Mouse (Mus musculus) kidney, postnatal 14 days (tissue): ENCODE data around the gene Nipal4.

ENCODE experiments used
- DNase-seq: peaks from one replicate; pipeline ENCODE4 v3.0.0; 2022; ENCODE audit warnings: mixed read lengths

Nipal4 gene

DNA sequence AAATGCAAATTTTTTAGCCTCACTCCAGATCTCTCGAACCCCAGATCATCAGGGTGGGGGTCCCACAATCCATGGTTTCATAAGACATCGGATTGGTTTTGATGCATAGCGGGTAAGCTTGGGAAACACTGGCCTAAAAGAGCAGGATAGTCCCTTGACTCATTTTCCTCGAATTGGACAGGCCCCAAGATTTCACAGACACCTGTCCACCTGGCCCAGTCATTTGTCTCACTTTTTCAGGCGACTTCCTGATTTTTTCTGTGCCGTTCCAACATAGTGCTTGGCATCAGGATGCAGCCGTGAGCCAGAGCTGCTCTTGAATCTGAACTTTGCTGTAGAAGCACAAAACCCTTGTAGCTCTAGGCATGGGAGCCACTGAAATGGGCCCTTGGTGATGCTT, 52.1 kb downstream of the Nipal4 start:
- no peak for DNase-seq

DNA sequence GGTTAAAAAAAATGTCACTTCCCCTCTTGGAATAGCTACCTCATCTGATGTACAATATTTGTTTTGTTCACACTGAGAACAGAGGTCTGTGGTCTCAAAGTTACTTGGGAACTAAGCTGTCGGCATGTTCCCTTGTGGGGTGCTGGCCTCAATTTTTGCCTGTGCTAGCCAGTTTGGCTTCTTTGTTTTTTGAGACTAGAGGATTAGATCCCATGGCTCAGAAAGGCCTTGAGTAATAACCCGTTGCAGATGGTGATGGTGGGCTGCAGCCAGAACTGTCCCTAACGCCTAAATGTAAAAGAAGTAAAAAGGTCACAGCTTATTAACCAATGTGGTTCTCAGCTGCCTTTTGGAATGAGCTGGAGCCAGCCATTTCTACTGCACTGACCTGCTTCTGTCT, 53.1 kb downstream of the Nipal4 start:
- DNase-seq = no peak

DNA sequence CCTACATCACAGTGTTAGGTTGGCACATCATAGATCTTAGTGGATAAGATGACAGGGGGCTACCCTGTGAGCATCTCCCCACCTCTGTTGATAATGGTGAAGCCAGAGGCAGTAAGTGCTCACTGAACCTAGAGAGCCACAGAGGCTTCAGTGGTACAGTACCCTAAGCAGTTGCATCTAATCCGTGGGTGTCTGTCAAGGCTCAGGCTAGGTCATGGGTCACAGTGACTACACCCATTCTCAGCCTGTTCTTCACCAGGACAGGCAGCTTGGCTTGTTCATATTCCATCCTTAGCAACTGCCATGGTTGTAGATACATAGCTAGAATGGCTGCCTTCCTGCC, 55.4 kb downstream of the Nipal4 start:
- DNase-seq = no peak

DNA sequence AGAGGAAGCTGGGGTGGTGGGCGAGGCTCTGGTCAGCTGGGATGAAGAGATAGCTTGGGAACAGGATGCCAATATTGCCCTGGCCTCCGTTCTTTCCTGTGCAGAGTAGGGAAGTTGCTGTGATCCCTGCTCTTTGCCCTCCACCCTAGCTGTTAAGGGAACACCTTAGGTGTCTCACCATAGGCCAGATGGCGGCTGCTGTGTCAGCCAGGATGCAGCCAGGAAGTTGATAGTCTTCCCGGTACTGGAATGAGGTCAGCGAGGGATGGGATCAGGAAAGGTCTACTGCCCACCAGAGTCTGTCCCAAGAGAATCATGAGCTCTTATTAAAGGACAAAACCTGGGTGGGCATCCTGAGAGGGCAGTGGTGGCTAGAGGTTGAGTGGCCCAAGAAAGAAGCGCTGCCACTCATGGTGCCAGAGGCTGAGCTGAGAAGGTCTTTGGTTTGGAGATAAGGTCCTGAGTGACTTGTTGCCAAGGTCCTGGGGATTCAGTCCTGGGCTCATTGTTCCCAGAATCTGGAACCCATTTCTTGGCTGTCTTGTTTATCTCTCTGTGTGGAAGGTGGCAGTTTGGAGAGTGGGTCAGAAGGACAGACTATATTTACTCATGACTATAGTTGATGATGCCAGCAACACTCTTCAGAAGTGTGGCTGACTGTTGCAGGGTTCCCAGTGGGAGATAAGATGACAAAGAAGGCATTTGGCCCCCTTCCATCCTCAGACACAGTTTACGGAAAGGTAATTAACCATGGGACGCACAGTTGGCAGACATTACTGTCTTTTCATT, 56.0 kb downstream of the Nipal4 start:
- DNase-seq = peak; percentile 20

DNA sequence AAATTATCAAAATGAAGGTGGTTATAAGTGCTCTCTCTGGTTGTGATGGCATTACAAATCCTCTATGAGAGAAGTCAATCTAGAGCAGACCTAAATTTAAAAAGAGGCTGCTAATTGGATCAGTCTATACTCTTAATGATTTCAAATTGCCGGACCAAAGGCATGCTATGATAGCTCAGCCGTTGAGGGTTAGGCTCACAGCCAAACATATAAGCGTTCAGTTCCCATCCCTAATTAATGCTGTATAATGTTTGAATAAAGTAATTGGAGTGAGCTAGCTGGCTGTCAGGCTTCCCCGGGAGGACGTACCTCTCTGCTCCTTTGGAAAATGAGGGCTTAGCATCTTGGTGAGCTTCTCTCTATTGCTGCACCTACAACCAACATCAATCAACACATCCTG, 57.1 kb downstream of the Nipal4 start:
- no peak for DNase-seq

GRCm38 (mm10) chr11:46107046-46107445, 59.3 kb downstream of the Nipal4 start:
- no peak for DNase-seq

DNA sequence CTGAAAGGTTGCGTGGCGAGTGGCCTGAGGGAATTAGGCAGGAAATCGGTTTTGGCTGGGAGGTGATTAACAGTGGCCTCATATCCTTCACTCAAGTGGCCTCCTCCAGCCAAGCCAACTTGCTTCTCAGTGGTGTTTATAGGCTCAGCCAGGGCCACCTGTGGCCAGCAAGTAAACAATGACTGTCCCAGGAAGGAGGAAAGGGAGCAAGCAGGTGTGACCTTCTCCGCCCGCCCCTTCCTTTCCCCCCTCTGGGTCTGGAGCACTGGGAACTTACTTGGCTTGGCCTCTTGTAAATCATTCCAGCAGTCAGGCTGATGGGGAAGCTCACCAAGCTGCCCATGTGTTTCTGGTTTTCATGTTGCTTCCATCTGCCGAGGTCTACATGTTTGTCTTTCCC, 64.2 kb downstream of the Nipal4 start:
- no peak for DNase-seq
